Mouse (Mus musculus): Measurements from ENCODE around the gene Ptprt.

Gene Ptprt

DNA sequence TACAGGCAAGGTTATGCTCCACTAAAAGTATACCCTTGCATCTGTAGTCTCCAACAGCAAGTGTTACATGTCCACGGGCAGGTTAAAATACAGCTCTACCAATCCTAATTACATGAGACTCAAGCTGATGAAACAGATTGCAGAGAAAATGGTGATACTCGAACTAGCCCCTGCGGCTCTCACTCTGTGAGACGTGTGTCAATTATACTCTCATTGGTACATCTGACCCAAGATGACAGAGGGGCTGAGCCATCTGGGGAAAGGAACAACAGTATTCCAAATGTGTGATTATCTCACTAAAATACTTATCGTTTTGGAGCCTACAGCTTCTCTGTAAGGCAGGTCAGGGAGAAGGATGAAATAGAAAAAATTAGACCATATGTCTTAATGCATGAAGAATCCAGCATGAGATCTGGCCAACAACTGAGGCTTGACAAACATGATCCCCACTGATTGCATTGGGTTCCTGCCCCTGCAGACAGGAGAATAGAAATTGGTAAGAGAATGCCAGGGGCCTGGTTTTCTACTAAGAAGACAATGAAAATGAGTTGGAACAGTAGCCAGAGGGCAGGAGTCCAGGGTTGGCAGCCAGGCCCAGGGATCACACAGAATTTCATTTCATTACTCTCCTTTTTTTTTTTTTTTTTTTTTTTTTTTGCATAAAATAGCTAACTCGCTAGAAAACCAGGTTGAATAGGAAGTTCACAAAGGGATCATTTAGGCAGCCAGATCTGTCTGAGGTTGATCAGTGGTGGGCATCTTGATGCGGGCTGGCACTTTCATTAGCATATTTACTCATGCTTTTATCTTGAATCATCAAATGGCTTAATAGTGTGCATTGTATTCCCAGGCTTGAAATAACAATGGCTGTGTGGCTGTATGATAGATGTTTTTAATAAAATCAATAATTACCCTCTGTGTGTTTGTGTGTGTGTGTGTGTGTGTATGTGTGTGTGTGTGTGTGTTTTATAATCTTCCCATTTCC, 699.5 kb downstream of the Ptprt start:
- DNase-seq (ENCODE audit: low spot score in 2 of 2): no peak

DNA sequence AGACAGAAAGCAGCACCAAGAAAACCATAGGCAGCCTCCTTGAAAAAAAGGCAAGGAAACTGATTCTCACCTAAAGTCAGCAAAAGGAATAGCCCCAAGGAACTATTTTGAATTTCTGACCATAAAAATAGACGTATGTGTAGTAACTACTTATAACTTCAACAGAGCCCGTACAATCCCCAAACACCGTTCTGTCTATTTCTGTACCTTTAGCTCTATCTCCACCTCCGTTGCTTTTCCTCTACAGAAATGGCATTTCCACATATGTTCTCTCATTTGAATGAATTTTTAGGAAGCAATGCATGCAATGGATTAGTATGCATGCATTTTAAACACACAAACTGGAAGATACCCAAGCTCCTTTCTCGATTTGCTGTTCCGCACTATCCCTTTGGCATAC, 715.5 kb downstream of the Ptprt start:
- no peak for DNase-seq (ENCODE audit: low spot score in 2 of 2)

- DNase-seq (ENCODE audit: low spot score in 2 of 2): no peak
These were observed 716.3 kb downstream of the Ptprt start for GRCm38 (mm10) chr2:161944689-161945088.

- no peak for DNase-seq (ENCODE audit: low spot score in 2 of 2)
These were observed 719.0 kb downstream of the Ptprt start for GRCm38 (mm10) chr2:161941991-161942390.

DNA sequence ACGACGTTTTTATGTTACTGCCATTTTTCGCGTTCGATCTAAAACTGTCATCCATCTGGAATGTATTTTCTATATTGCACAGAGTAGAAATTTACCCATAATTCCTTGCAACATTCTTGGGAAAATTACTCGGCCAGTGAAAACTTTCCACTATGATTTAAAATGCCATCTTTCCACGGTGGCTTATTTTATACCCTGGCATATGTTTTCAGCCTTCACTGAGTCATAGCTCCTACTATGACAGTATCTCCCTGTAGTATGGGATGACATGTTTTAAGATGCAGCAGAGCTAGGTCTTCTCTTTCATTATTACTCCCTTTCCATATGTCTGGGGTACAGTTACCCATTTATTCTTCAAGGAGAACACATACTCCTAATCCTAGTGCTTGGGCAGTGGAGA, 753.7 kb downstream of the Ptprt start:
- DNase-seq (ENCODE audit: low spot score in 2 of 2): no peak

GRCm38 (mm10) chr2:161902196-161902595, 758.8 kb downstream of the Ptprt start:
- no peak for DNase-seq (ENCODE audit: low spot score in 2 of 2)

DNA sequence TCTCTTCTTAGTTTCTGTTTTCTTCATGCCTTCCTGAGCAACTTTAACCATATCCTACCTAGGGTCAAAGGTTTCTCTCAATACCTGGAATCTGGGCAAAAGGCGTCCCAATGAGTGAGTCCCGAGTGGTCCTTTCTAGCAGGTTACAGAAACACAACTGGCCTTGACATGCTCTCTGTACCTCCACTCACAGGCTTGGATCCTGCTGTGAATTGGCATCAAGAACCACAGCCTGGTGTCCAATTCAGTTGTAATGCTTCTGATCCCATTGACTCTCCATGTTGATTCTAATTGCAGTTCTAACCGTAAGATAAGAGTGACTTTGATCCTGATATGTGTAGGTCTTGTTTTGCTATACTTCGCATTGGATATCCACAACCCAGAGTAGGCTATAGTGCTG, 776.5 kb downstream of the Ptprt start:
- no peak for DNase-seq (ENCODE audit: low spot score in 2 of 2)

- DNase-seq (ENCODE audit: low spot score in 2 of 2): no peak
These were observed 778.4 kb downstream of the Ptprt start for GRCm38 (mm10) chr2:161882580-161882979.

GRCm38 (mm10) chr2:161880941-161881340, 780.0 kb downstream of the Ptprt start:
- DNase-seq (ENCODE audit: low spot score in 2 of 2): no peak

DNA sequence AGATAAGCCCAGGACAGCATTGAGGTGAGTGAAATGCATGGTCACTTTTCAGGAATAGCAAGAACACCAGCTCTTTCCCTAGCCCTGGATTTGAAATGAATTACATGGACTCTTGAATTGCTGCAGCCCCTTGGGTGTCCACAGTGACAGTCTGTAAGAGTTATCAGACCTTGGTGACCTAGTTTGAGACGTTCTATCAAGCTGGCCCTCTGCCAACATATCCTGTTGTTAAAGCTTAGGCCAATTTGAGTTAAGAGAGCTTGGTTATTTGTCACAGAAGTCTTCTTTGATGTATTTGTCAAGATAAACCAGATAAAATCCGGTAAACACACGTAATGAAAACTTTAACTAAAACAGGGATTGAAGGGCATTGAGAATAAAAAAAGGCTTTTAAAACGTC, 795.7 kb downstream of the Ptprt start:
- no peak for DNase-seq (ENCODE audit: low spot score in 2 of 2)

GRCm38 (mm10) chr2:161858813-161859212, 802.1 kb downstream of the Ptprt start:
- DNase-seq (ENCODE audit: low spot score in 2 of 2): peak in 1 of 2 experiments; percentile 12

GRCm38 (mm10) chr2:161858361-161858760, 802.6 kb downstream of the Ptprt start:
- no peak for DNase-seq (ENCODE audit: low spot score in 2 of 2)

DNA sequence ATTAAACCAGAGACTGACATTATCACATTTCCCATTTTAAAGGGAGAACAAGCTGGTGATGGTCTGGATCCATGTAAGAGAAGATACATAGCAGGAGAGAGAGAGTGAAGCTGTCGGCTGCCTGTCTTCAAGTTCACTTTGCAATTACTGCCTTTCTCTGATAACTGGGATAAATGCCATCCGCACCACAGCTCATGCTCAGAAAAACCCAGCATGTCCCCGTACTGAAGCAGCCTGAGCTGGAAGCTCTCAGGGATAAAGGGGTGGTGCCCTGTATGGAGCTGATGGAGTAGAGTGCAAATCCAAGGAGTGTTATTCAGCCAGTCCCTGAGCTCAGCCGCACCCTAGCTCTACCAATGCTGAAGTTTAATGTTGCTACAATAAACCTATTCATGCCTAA, 825.9 kb downstream of the Ptprt start:
- no peak for DNase-seq (ENCODE audit: low spot score in 2 of 2)

DNA sequence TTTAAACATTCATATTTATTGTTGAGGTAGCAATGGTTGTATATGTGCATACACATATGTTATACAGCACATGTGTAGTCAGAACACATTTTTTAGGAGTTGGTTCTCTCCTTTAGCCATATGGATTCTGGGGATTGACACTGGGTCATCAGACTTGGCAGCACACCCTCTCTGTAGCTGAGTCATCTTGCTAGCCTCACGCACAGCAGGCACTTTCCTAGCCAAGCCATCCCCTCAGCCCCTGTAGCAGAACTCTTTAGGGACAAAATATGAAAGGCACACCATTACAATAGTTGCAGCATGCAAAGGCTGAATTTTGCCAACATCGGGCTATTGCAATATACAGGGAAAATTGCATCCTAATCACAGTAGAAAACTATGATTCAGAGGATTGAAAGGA, 827.1 kb downstream of the Ptprt start:
- no peak for DNase-seq (ENCODE audit: low spot score in 2 of 2)

- no peak for DNase-seq (ENCODE audit: low spot score in 2 of 2)
These were observed 847.6 kb downstream of the Ptprt start for GRCm38 (mm10) chr2:161813326-161813725.

DNA sequence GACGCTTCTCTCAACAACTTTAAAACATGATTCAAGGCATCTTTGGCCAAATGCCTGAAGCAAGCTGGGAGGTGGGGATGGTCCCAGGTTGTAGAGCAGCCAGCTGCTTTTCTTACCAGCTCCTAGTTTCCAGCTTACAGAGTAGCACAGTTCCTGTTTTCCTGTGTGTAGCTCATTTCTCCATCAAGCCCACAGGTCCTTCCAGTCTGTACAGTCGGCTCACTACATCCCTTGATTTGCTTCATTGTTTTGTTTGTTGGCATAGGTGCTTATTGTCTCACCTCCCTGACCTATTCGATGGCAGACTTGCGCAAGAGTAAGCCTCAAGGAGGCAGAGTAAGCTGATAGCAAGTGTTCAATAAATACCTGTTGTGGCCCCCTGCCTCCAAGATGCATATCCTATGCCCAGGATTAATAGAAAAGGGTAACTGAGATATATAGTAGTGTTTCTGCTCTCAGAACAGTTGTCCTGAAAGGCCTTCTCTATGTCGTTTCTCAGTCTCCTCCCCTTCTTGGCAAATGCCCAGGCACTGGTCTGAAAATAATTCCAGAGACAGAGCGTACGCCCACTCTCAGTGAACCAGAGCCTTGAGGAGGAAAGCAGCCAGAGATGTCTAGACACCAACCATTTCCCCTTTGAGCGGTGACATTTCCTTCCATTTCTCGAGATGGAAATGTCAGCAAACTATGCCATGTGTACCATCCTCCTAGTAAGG, 852.7 kb downstream of the Ptprt start:
- peak; percentile 64 to 69 for DNase-seq (ENCODE audit: low spot score in 2 of 2)

- peak in 1 of 2 experiments; percentile 55 for DNase-seq (ENCODE audit: low spot score in 2 of 2)
These were observed 854.5 kb downstream of the Ptprt start for GRCm38 (mm10) chr2:161806287-161807007.

DNA sequence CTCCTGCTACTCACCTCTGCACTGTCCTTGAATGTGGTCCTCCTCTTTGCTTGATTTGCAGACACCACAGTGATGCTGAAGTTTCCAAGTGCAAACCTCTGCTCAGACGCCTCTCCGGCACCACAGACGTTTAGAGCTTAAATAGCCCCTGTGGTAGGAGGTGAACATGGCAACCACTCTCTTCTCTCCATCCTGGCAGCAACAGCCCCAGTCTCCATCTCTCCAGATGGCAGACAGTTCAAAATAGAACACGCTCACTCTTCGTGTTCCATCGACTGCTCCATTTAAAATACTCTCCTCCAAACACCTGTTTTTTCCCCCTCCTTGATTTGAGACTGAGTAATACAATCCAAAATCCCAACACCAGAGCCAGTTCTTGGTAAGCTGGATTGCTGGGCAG, 861.0 kb downstream of the Ptprt start:
- peak; percentile 76 to 77 for DNase-seq (ENCODE audit: low spot score in 2 of 2)

DNA sequence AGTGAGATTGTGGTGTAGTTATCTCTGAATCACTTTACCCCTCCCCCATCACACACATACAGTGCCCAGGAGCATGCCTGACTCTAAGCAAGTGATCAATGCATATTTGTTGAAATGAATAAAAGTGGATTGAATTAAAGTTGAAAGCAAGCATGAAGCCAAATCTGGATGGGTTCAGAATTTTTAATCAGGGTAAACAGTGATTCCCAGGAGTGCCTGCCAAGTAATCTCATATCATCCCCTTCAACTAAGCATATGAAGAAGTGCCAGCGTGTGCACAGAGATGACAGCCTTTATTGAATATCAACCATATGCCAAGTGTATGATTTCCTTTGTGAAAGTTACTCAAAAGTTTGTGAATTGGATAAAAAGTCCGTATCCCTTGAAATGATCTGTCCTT, 893.4 kb downstream of the Ptprt start:
- DNase-seq (ENCODE audit: low spot score in 2 of 2): no peak

DNA sequence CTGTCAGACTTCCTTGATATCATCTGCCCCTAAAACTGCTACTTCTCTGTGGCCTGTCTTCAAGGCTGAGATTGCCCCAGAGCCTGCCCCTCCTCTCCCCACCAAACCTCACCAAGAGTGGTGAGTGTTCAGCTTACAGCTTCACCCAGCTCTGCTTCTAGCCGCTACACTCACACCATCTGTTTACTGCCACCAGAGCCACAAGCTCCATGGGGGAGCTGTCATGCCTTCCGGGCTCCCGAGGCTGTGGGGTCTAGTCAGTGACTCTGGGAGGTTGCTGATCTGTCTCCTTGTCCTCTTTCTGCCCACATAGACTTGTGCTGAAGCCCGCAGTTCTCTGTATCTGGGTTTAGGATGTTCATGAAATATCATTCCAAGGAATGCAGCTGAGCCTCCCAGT, 947.9 kb downstream of the Ptprt start:
- DNase-seq (ENCODE audit: low spot score in 2 of 2): no peak

DNA sequence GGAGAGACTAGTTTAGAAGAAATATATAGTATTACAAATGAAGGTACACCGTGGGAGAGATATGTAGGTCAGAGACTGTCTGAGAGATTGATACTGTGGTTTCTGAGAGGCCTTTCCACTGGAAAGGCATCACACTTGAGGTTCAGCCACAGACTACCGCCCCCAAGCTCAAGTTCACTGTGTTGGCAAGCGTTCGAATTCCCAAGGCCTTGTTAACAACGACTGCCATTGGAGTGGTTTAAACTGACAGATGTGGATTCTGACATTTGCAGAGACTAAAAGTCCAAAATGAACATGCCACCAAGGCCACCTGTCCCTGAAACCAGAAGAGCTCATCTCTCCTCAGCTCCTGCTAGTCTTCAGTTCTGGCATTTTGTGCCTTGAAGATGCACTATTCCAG, 951.6 kb downstream of the Ptprt start:
- DNase-seq (ENCODE audit: low spot score in 2 of 2): no peak

DNA sequence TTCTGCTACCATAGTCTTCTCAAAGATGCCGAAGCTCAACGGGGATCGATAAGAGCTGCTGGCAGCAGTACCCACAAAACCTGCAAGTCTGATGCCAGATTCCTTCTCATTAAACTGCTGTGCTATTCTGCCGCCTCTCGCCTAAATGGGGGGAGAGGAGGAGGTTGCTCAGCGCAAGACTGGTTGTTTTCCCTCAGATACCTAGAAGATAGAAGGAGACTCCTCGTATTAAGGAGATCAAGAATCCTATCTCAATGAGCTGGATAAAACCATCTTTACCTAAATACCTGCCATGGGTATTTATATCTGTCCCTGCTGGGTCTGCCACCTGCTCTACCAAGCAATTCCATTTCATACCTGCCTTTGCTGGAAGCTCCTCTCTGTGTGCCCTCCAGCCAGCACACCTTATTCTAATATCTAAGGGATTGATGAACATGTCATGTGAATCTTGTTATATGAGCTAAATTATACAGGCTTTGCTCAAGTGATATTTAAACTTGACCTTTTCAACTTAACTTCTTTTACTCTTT, 954.5 kb downstream of the Ptprt start:
- DNase-seq (ENCODE audit: low spot score in 2 of 2): no peak

Data from right cerebral cortex, adult 2 months (tissue).